Mouse (Mus musculus) lung, adult 2 months (tissue): ENCODE results near the gene Spaca4.

ENCODE experiments used
- CTCF ChIP-seq: fragments of 200-500 bp; IDR thresholded peaks from 2 replicates; pipeline ENCODE4 v1.5.1; 2011; ENCODE audit warnings: mild to moderate bottlenecking, low read length, control low read depth; ENCODE audit not compliant: insufficient read depth
- POLR2A ChIP-seq: fragments of 200-500 bp; IDR thresholded peaks from 2 replicates; pipeline ENCODE4 v1.6.1; 2011; ENCODE audit warnings: low read depth, mild to moderate bottlenecking, control low read depth, low read length, borderline replicate concordance; ENCODE audit errors: extremely low read depth

- TF ChIP-seq CTCF (no peak), POLR2A (no peak)
These were observed 9.2 kb downstream of the Spaca4 start for GRCm38 (mm10) chr7:45716460-45716857.
